Mouse (Mus musculus) Patski (cell line): ENCODE data around the gene Fads6. TPM values are rescaled to one million over a fixed set of nuclear protein-coding genes. Genes with fewer than 3 reads are reported as not detected.

Experiments
- ATAC-seq: fragments of 100-300 bp; one replicate; pipeline ENCODE4 v1.8.0; 2021
- CTCF ChIA-PET: fragments of 350-600 bp; sonication (Branson Sonifier 250); formaldehyde crosslinking; loops from one replicate; lab custom pipeline; 2022; ENCODE audit warnings: inconsistent platforms; lab: Charles Lee
- POLR2A ChIA-PET: fragments of 350-600 bp; sonication (Branson Sonifier 250); formaldehyde crosslinking; loops from one replicate; lab custom pipeline; 2022; ENCODE audit warnings: antibody characterized with exemption, inconsistent platforms; lab: Charles Lee
- DNase-seq: peaks from one replicate; pipeline ENCODE4 v3.0.0-alpha.2; 2011; ENCODE audit warnings: low read depth, low spot score
- H3K27me3 ChIP-seq: fragments of 371-371 bp; one replicate; pipeline ENCODE4 v1.5.1; 2021
- CTCF ChIP-seq: fragments of 100-300 bp; IDR thresholded peaks from one replicate; pipeline ENCODE4 v1.5.1; 2021
- in situ Hi-C: fragments of 300-500 bp; cut with MboI; formaldehyde crosslinking; loops from 3 replicates; pipeline ENCODE4 v1.11.1; 2018; ENCODE audit warnings: low pct_unique_long_range_greater_than_20kb, mixed read lengths
- polyA plus RNA-seq: library from polyadenylated mRNA; unstranded; gene quantifications from one replicate; pipeline ENCODE4 v1.2.3, GENCODE M21; 2021

Fads6 gene
- polyA plus RNA-seq, 1 experiment from 2014 or later, result 0.05 TPM

- CTCF ChIA-PET, result no interaction called here
- in situ Hi-C loops, result no loop called here
- no peak for ATAC-seq
Measured at GRCm38 (mm10) chr11:115243783-115244182, 53.7 kb downstream of the Fads6 start.

GRCm38 (mm10) chr11:115242746-115243145 lies 54.7 kb downstream of the Fads6 start:
- DNase-seq (no peak), ATAC-seq (no peak)
- H3K27me3 ChIP-seq, result no peaks in the 10 kb centered on the region
- in situ Hi-C loops, result no loop called here
- ChIA-PET POLR2A (interaction anchor here (1.3 kb wide), 1 partner anchor 33 kb away, joined by 3 read pairs; no protein-coding TSS in a partner anchor), CTCF (no interaction called here)
- no peak for TF ChIP-seq CTCF

More at GRCm38 (mm10) chr11:115243783-115244182, 53.7 kb downstream of the Fads6 start:
- DNase-seq, result no peak
- H3K27me3 ChIP-seq, result peaks cover 4% of the 10 kb centered on the region
- POLR2A ChIA-PET, result interaction anchor here (1.3 kb wide), 1 partner anchor 32 kb away, joined by 3 read pairs; no protein-coding TSS in a partner anchor
- TF ChIP-seq CTCF, result no peak

GRCm38 (mm10) chr11:115241402-115241801 lies 56.1 kb downstream of the Fads6 start:
- ATAC-seq (no peak), DNase-seq (no peak)
- ChIA-PET POLR2A (no interaction called here), CTCF (no interaction called here)
- TF ChIP-seq CTCF, result no peak
- in situ Hi-C loops, result no loop called here
- no peaks in the 10 kb centered on the region for H3K27me3 ChIP-seq

- TF ChIP-seq CTCF, result no peak
- no peaks in the 10 kb centered on the region for H3K27me3 ChIP-seq
- in situ Hi-C loops, result no loop called here
- CTCF ChIA-PET, result interaction anchor here (0.9 to 1.8 kb wide), 3 partner anchors 11 to 117 kb away, joined by 3 to 9 read pairs (median 5); partner anchors contain the start of gene Fdxr
- ATAC-seq (no peak), DNase-seq (no peak)
- POLR2A ChIA-PET, result no interaction called here
Measured at GRCm38 (mm10) chr11:115236570-115236969, 60.9 kb downstream of the Fads6 start.

- DNase-seq (no peak), ATAC-seq (no peak)
- POLR2A ChIA-PET, result interaction anchor here (0.6 kb wide), 1 partner anchor 120 kb away, joined by 3 read pairs; no protein-coding TSS in a partner anchor
- CTCF ChIA-PET, result no interaction called here
- in situ Hi-C loops, result no loop called here
- TF ChIP-seq CTCF, result no peak
- H3K27me3 ChIP-seq, result no peaks in the 10 kb centered on the region
Measured at GRCm38 (mm10) chr11:115234320-115235044, 63.0 kb downstream of the Fads6 start.

- TF ChIP-seq CTCF, result no peak
- POLR2A ChIA-PET, result interaction anchor here (0.6 kb wide), 1 partner anchor 120 kb away, joined by 3 read pairs; no protein-coding TSS in a partner anchor
- no peaks in the 10 kb centered on the region for H3K27me3 ChIP-seq
- ATAC-seq, result no peak
- DNase-seq, result no peak
- CTCF ChIA-PET, result no interaction called here
- in situ Hi-C loops, result no loop called here
Measured at GRCm38 (mm10) chr11:115233526-115234290, 63.8 kb downstream of the Fads6 start.

GRCm38 (mm10) chr11:115232889-115233288 lies 64.6 kb downstream of the Fads6 start:
- DNase-seq (no peak), ATAC-seq (no peak)
- ChIA-PET POLR2A (no interaction called here), CTCF (no interaction called here)
- TF ChIP-seq CTCF, result no peak
- H3K27me3 ChIP-seq, result no peaks in the 10 kb centered on the region
- in situ Hi-C loops, result no loop called here

- CTCF ChIA-PET, result no interaction called here
- DNase-seq (no peak), ATAC-seq (no peak)
- no peaks in the 10 kb centered on the region for H3K27me3 ChIP-seq
- no peak for TF ChIP-seq CTCF
- POLR2A ChIA-PET, result no interaction called here
- in situ Hi-C loops, result no loop called here
Measured at GRCm38 (mm10) chr11:115231924-115232323, 65.5 kb downstream of the Fads6 start.

GRCm38 (mm10) chr11:115231168-115231915 lies 66.1 kb downstream of the Fads6 start:
- no peak for TF ChIP-seq CTCF
- ATAC-seq (no peak), DNase-seq (no peak)
- CTCF ChIA-PET, result interaction anchor here (1.5 kb wide), 1 partner anchor 36 kb away, joined by 3 read pairs; no protein-coding TSS in a partner anchor
- H3K27me3 ChIP-seq, result no peaks in the 10 kb centered on the region
- in situ Hi-C loops, result no loop called here
- POLR2A ChIA-PET, result no interaction called here

Other genes starting within 250 kb of the Fads6 start
- not detected for gene Cd300ld3, start 249.3 kb downstream of the Fads6 start, polyA plus RNA-seq
- 0.04 TPM for gene Cd300e, start 235.5 kb downstream of the Fads6 start, polyA plus RNA-seq
- gene Rab37, start 206.2 kb downstream of the Fads6 start, polyA plus RNA-seq, result 0.35 TPM
- not detected for gene Cd300lf, start 163.7 kb downstream of the Fads6 start, polyA plus RNA-seq
- gene Slc9a3r1, start 134.3 kb downstream of the Fads6 start, polyA plus RNA-seq, result 98.7 TPM
- gene Tmem104, start 110.2 kb downstream of the Fads6 start, polyA plus RNA-seq, result 10.2 TPM
- gene Nat9, start 109.8 kb downstream of the Fads6 start, polyA plus RNA-seq, result 28.0 TPM
- gene Grin2c, start 30.4 kb downstream of the Fads6 start, polyA plus RNA-seq, result not detected
- gene Fdxr, start 20.6 kb downstream of the Fads6 start, polyA plus RNA-seq, result 7.1 TPM
- gene Otop2, start 9.5 kb upstream of the Fads6 start, polyA plus RNA-seq, result not detected
- gene Ush1g, start 24.4 kb upstream of the Fads6 start, polyA plus RNA-seq, result 0.32 TPM
- gene Otop3, start 37.1 kb upstream of the Fads6 start, polyA plus RNA-seq, result not detected
- 15.3 TPM for gene Hid1, start 70.1 kb upstream of the Fads6 start, polyA plus RNA-seq
- 21.3 TPM for gene Cdr2l, start 84.3 kb upstream of the Fads6 start, polyA plus RNA-seq
- gene Mrpl58, start 106.1 kb upstream of the Fads6 start, polyA plus RNA-seq, result 99.9 TPM
- gene Atp5h, start 122.3 kb upstream of the Fads6 start, polyA plus RNA-seq, result 727 TPM
- 46.0 TPM for gene Kctd2, start 122.5 kb upstream of the Fads6 start, polyA plus RNA-seq
- gene Trim80, start 142.9 kb upstream of the Fads6 start, polyA plus RNA-seq, result not detected
- 0.15 TPM for gene Slc16a5, start 164.8 kb upstream of the Fads6 start, polyA plus RNA-seq
- gene Armc7, start 178.0 kb upstream of the Fads6 start, polyA plus RNA-seq, result 13.3 TPM
- 128 TPM for gene Nt5c, start 194.2 kb upstream of the Fads6 start, polyA plus RNA-seq
- gene Jpt1, start 216.7 kb upstream of the Fads6 start, polyA plus RNA-seq, result 179 TPM
- gene Sumo2, start 238.6 kb upstream of the Fads6 start, polyA plus RNA-seq, result 381 TPM